Mouse (Mus musculus) 3T3-L1 (cell line): Measurements from ENCODE around the gene Hist1h4f.

ENCODE experiments used
- DNase-seq: peaks from one replicate; pipeline ENCODE4 v3.0.0-alpha.2; 2015; ENCODE audit warnings: low read depth, low spot score

Gene Hist1h4f

GRCm38 (mm10) chr13:23513517-23513916 is 37.9 kb downstream of the Hist1h4f start:
- DNase-seq = peak; percentile 1

- peak; percentile 56 for DNase-seq
Observed at GRCm38 (mm10) chr13:23510127-23510526, 41.3 kb downstream of the Hist1h4f start.

GRCm38 (mm10) chr13:23506819-23507515 is 44.5 kb downstream of the Hist1h4f start:
- no peak for DNase-seq

GRCm38 (mm10) chr13:23506351-23506750 is 45.1 kb downstream of the Hist1h4f start:
- DNase-seq = peak; percentile 84

GRCm38 (mm10) chr13:23505662-23506345 is 45.6 kb downstream of the Hist1h4f start:
- DNase-seq = no peak

GRCm38 (mm10) chr13:23503797-23504196 is 47.7 kb downstream of the Hist1h4f start:
- peak; percentile 87 for DNase-seq

- peak; percentile 70 for DNase-seq
Observed at GRCm38 (mm10) chr13:23502916-23503315, 48.5 kb downstream of the Hist1h4f start.

- DNase-seq = no peak
Observed at GRCm38 (mm10) chr13:23502031-23502567, 49.3 kb downstream of the Hist1h4f start.

GRCm38 (mm10) chr13:23501511-23501910 is 49.9 kb downstream of the Hist1h4f start:
- no peak for DNase-seq
